Mouse (Mus musculus) hindbrain, postnatal 0 days (tissue): ENCODE measurements around the gene Rgsl1. TPM values are rescaled to one million over a fixed set of nuclear protein-coding genes. Genes with fewer than 3 reads are reported as not detected.

Source experiments
- ATAC-seq: fragments of 200-750 bp; cut with Nextera tagmentation; 2 replicates; pipeline ENCODE4 v1.8.0; 2017; ENCODE audit warnings: mild to moderate bottlenecking, moderate TSS enrichment, moderate library complexity
- DNase-seq: peaks from one replicate; pipeline ENCODE4 v3.0.0-alpha.2; 2015; ENCODE audit warnings: low spot score
- H3K27ac ChIP-seq: fragments of 300-500 bp; sonication (generic); 2 replicates; pipeline ENCODE4 v1.5.1; 2014; ENCODE audit warnings: mild to moderate bottlenecking
- H3K27me3 ChIP-seq: fragments of 300-500 bp; sonication (generic); 2 replicates; pipeline ENCODE4 v1.6.1; 2014; ENCODE audit warnings: low read length, mixed read lengths; ENCODE audit not compliant: insufficient read depth
- H3K36me3 ChIP-seq: fragments of 300-500 bp; sonication (generic); 2 replicates; pipeline ENCODE4 v1.6.1; 2014; ENCODE audit warnings: low read length, mixed read lengths; ENCODE audit not compliant: insufficient read depth
- H3K4me1 ChIP-seq: fragments of 300-500 bp; sonication (generic); 2 replicates; pipeline ENCODE4 v1.6.1; 2014; ENCODE audit warnings: antibody characterized with exemption, low read length, mixed read lengths; ENCODE audit not compliant: insufficient read depth
- H3K4me2 ChIP-seq: fragments of 300-500 bp; sonication (generic); 2 replicates; pipeline ENCODE4 v1.6.1; 2014; ENCODE audit warnings: low read depth, mild to moderate bottlenecking, low read length, moderate library complexity, mixed read lengths
- H3K4me3 ChIP-seq: fragments of 300-500 bp; sonication (generic); 2 replicates; pipeline ENCODE4 v1.5.1; 2014; ENCODE audit warnings: low read length
- H3K9ac ChIP-seq: fragments of 300-500 bp; sonication (generic); replicated peaks from 2 replicates; pipeline ENCODE4 v1.6.1; 2014; ENCODE audit warnings: mild to moderate bottlenecking, low read length, moderate library complexity, mixed read lengths
- H3K9me3 ChIP-seq: fragments of 300-500 bp; sonication (generic); 2 replicates; pipeline ENCODE4 v1.6.1; 2016; ENCODE audit warnings: low read length, mixed read lengths
- CTCF ChIP-seq: IDR thresholded peaks from 2 replicates; pipeline ENCODE4 v1.5.1; 2016; ENCODE audit warnings: antibody characterized with exemption, control low read depth, low read depth
- WGBS: fragments of 180-500 bp; shearing (Covaris S2); extraction: QIAGEN DNeasy Blood & Tissue Kit; methylation state at CpG from one replicate; pipeline ENCODE4 v1.1.7; 2014; 5-methylcytosine and 5-hydroxymethylcytosine counted together
- polyA plus RNA-seq: library from polyadenylated mRNA; unstranded; fragments of >200 nt; fragmentation: Nextera tagmentation; extraction: Ambion mirVana; gene quantifications from 2 replicates; pipeline ENCODE4 v1.2.1, GENCODE M21; 2015
- total RNA-seq: library from RNA; depleted of rRNA; stranded (reverse); fragments of >200 nt; gene quantifications from 2 replicates; pipeline ENCODE4 v1.2.3, GENCODE M21; 2014

Rgsl1 gene
- total and polyA plus RNA-seq, 2 experiments from 2014 or later = 0.31 to 0.37 TPM

DNA sequence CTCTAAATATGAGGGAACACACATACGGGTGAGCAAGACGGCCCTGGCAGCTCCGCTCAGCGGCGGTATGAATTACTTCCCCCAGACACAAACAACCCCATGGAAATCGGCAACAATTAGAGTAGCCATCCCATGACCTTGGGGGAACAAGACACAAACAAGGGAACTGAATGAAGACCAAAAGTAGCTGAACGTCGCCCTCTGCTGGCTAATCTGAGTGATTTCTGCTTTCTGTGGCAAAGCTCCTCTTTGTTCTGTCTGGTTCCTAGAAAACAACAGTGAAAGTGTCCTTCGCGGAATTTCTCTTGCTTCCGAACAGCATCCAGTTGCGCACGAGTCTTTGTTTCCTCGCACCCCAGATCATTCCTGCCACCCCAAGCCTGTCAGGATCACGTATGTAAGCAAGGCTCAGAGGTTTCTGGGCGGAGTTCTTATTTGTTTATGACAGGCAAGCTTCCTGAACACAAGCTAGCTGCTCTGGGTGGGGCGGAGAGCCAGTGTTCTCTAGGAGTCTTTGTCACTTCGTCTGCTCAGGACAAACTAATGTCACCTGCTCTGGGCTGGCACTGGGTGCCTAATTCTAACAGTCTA lies 94.6 kb downstream of the Rgsl1 start, which contains the start of gene Rnasel:
Rnasel (plus strand) TSS at position 216 of the 591 bp plus-strand sequence.
- WGBS = 3% methylated on average over 18 of the region's 18 CpGs
- peak within 1 kb of the TSS; percentile 68 for H3K27ac ChIP-seq
- ATAC-seq (peak; percentile 71), DNase-seq (peak; percentile 90)
- peak within 1 kb of the TSS; percentile 42 for H3K4me3 ChIP-seq
- peak; percentile 89 for TF ChIP-seq CTCF
- H3K9ac ChIP-seq = peak within 1 kb of the TSS; percentile 64
- H3K9me3 ChIP-seq = no peaks in the 10 kb centered on the region
- H3K36me3 ChIP-seq = no peaks in the 10 kb centered on the region
- H3K27me3 ChIP-seq = no peaks in the 10 kb centered on the region
- 0 out of 2 replicates have a peak, but pooled peaks cover 2% of the 10 kb centered on the region for H3K4me1 ChIP-seq
- peak within 1 kb of the TSS; percentile 60 for H3K4me2 ChIP-seq

DNA sequence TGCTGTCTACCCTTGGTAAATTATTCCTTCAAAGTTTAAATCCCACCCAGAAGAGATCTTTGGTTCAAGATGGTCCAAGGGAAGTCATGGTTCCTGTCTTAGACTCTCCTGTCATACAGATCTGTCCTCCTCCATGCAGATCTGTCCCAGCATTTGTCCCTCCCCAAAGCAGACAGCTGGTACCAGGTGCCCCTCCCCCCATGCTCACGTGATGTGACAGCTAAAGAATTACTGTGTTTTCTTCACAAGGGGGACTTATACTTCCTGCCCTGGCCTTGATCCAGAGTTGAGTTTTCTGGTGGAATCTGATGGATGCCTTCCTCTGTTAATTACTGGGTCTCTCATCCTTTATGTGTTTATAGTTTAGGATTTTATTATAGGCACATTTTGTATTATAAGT lies 95.4 kb downstream of the Rgsl1 start:
- DNase-seq (peak; percentile 72), ATAC-seq (peak; percentile 19; the same call in 1 of the 2 replicates)
- H3K4me3 ChIP-seq = peak overlapping the region; percentile 42
- peak overlapping the region; percentile 64; the same call in 1 of the 2 replicates for H3K9ac ChIP-seq
- no peak for TF ChIP-seq CTCF
- peak overlapping the region; percentile 60 for H3K4me2 ChIP-seq
- peak overlapping the region; percentile 68; the same call in 1 of the 2 replicates for H3K27ac ChIP-seq
- no peaks in the 10 kb centered on the region for H3K27me3 ChIP-seq
- 0% methylated on average over 1 of the region's 1 CpGs for WGBS
- no peaks in the 10 kb centered on the region for H3K9me3 ChIP-seq
- H3K36me3 ChIP-seq = no peaks in the 10 kb centered on the region
- H3K4me1 ChIP-seq = 0 out of 2 replicates have a peak, but pooled peaks cover 2% of the 10 kb centered on the region

DNA sequence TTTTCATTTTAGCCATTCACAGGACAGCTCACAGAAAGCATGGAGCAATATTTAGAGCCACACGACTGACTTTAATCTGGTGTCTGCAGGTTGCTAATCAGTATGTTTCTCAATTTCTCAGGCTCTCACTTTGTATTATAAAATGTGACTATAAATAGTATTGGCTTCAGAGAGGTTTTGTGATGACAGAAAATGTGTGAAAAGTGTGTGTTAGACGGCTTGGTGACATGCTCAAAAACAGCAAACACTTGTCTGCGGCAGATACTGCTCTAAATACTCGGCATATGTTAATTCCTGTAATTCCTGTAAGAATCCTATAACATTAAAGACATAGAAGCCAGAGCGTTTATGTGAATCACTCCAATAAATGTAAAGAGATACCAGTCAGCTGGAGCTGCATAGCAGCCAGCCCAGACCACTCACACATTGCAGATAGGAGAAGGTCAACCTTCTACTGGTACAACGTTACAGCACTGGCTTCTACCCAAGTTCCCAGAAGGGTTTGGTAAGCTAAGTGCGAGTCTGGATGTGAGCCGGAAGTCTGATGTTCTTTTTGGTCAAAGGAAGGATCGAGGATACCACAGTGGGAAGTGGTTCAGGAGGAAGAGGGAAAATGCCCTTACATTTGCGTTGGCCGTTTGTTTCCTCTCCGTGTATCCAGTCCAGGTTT lies 95.9 kb downstream of the Rgsl1 start:
- H3K36me3 ChIP-seq = no peaks in the 10 kb centered on the region
- H3K4me3 ChIP-seq = no peak overlapping the region
- no peak for ATAC-seq
- 0 out of 2 replicates have a peak, but pooled peaks cover 2% of the 10 kb centered on the region for H3K4me1 ChIP-seq
- no peak for DNase-seq
- no peaks in the 10 kb centered on the region for H3K27me3 ChIP-seq
- 0 out of 2 replicates have a peak overlapping the region, but pooled peaks have one; percentile 60 for H3K4me2 ChIP-seq
- peak overlapping the region; percentile 68; the same call in 1 of the 2 replicates for H3K27ac ChIP-seq
- no peak overlapping the region for H3K9ac ChIP-seq
- TF ChIP-seq CTCF = no peak
- H3K9me3 ChIP-seq = no peaks in the 10 kb centered on the region
- WGBS = 56% methylated on average over 12 of the region's 12 CpGs

DNA sequence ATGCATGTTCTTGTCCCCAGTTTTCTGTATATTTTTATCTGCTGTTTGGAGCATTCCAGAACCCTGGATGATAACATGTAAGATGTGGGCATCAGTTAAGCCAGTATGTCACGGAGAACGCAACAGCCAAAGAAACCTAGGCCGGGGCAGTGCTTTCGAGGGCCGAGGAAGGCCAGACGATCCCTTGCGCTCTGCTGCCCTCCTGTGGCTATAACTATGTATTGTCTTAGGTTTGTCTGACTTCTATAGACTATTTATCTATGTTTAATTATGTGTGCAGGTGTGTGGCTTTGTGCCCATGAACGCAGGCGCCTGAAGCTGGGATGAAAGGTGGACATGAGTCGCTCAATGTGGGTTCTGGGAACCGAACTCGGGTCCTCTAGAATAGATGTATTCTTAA lies 97.2 kb downstream of the Rgsl1 start:
- peak; percentile 89 for TF ChIP-seq CTCF
- 0 out of 2 replicates have a peak, but pooled peaks cover 2% of the 10 kb centered on the region for H3K4me1 ChIP-seq
- no peaks in the 10 kb centered on the region for H3K9me3 ChIP-seq
- H3K27me3 ChIP-seq = no peaks in the 10 kb centered on the region
- DNase-seq (peak; percentile 89), ATAC-seq (no peak)
- H3K36me3 ChIP-seq = no peaks in the 10 kb centered on the region
- no peak overlapping the region for H3K27ac ChIP-seq
- H3K9ac ChIP-seq = no peak overlapping the region
- H3K4me3 ChIP-seq = no peak overlapping the region
- 3% methylated on average over 12 of the region's 12 CpGs for WGBS
- H3K4me2 ChIP-seq = no peak overlapping the region

DNA sequence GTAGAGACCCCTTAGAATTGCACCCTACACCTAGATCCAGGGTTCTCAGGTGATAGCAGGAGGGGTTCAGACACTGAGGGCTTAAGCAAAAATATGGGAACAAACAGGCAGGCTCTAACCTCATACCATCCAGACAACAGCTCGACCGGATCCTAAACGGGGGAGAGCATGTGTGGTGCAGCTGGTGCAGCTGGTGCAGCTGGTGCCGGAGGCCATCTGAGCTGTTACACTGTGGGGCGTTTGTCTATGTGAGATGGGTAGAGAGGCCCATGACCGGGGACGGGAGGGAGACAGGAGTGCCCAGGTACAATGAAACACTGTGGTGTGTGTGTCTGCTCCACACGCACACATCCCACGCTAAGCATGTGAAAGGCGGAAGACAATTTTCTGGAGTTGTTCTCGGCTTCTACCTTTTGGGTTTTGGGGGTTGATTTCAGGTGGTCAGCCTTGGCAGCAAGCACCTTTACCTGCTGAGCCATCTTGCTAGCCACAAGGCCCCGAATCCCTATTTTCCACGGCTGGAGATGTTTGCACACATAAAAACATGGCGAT lies 97.7 kb downstream of the Rgsl1 start:
- Histone ChIP-seq H3K9me3 (no peaks in the 10 kb centered on the region), H3K9ac (no peak overlapping the region), H3K27ac (no peak overlapping the region), H3K4me3 (no peak overlapping the region), H3K27me3 (no peaks in the 10 kb centered on the region), H3K4me1 (0 out of 2 replicates have a peak, but pooled peaks cover 2% of the 10 kb centered on the region), H3K36me3 (no peaks in the 10 kb centered on the region), H3K4me2 (no peak overlapping the region)
- 70% methylated on average over 14 of the region's 14 CpGs for WGBS
- no peak for DNase-seq
- TF ChIP-seq CTCF = no peak
- ATAC-seq = peak; percentile 9; the same call in 1 of the 2 replicates

DNA sequence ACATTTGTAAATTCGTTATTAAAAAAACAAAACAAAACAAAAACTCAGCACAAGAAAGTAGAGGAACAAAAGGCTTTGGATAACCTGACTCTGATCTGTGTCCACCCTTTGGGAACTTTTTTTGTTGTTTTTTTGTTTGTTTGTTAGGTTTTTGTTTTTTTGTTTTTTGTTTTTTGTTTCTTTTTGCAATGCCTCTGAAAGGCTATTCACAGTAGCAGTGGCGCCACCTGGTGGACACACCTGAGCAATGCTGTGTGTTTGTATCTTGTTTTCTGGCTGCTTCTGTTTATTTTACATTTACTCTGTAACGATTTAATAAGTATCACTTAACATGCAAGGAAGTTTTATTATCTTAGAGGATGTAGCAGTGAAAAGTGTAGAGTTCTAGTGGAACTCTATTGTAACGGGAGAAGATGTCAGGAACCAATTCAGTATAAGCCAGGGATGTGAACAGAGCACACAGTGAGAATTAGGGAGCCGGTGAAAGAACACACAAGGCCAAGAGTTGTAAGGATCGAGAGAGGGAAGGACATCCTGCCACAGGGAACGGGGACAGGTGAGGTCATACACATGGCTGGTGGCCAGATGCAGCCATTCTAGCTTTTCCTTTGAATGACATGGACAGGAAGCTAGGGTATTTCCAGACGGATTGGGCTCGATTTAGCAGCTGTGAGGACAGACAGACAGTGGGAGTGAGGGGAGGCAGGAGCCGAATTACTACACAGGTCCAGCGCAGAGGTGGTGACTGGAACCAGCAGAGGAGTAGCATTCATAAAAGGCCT lies 101.4 kb downstream of the Rgsl1 start:
- H3K4me3 ChIP-seq = no peak overlapping the region
- H3K4me2 ChIP-seq = peak overlapping the region; percentile 69; the same call in 1 of the 2 replicates
- no peaks in the 10 kb centered on the region for H3K9me3 ChIP-seq
- H3K27ac ChIP-seq = no peak overlapping the region
- no peak overlapping the region for H3K9ac ChIP-seq
- 0 out of 2 replicates have a peak, but pooled peaks cover 6% of the 10 kb centered on the region for H3K4me1 ChIP-seq
- peak; percentile 97 for TF ChIP-seq CTCF
- DNase-seq = peak; percentile 92
- ATAC-seq = no peak
- 49% methylated on average over 11 of the region's 11 CpGs for WGBS
- H3K27me3 ChIP-seq = no peaks in the 10 kb centered on the region
- no peaks in the 10 kb centered on the region for H3K36me3 ChIP-seq
